Mouse (Mus musculus) spleen, adult 2 months (tissue): Measurements from ENCODE around the gene Hist1h2ap.

Source experiments
- CTCF ChIP-seq: fragments of 200-500 bp; IDR thresholded peaks from 2 replicates; pipeline ENCODE4 v1.5.1; 2011; ENCODE audit warnings: mild to moderate bottlenecking, inconsistent platforms; ENCODE audit not compliant: insufficient read depth, insufficient read length, insufficient replicate concordance; ENCODE audit errors: extremely low read depth
- POLR2A ChIP-seq: fragments of 200-500 bp; IDR thresholded peaks from 2 replicates; pipeline ENCODE4 v1.6.1; 2011; ENCODE audit warnings: low read depth, low read length, inconsistent platforms

DNA sequence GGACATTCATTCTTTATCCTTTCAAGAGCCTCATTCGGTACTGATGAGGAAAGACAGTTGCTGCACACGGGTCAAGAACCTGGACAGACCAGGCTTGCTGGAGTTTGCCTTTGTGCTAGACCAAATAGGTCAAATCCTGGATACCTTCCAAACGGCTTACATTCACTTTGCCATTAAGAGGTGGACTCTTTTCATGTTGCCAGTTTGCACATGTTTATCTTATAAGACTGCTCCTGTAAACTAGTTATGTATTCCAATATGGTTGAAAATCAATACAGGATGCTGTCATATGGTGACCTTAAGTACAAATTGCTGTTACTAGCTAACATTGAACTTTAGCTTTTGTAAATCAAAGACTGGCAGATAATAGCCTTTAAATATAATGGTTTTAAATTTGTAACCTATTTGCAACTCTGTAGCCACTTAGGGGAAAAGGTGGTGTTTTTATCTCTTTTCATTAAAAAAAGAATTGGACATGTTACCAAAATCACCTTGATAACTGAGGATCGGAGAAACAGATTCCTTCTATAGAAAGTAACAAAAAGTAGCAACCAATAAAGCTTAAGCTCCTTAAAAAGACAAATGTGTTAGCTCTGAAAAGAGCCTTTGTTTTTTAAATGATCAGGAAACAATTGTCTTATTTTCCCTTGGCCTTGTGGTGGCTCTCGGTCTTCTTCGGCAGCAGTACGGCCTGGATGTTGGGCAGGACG, 47.0 kb downstream of the Hist1h2ap start:
- TF ChIP-seq POLR2A, result no peak
- no peak for TF ChIP-seq CTCF
